Mouse (Mus musculus): ENCODE results near the gene Top2a. TPM values are rescaled to one million over a fixed set of nuclear protein-coding genes. Genes with fewer than 3 reads are reported as not detected.

Gene Top2a
- polyA plus RNA-seq, 2 experiments: 134 to 205 TPM

DNA sequence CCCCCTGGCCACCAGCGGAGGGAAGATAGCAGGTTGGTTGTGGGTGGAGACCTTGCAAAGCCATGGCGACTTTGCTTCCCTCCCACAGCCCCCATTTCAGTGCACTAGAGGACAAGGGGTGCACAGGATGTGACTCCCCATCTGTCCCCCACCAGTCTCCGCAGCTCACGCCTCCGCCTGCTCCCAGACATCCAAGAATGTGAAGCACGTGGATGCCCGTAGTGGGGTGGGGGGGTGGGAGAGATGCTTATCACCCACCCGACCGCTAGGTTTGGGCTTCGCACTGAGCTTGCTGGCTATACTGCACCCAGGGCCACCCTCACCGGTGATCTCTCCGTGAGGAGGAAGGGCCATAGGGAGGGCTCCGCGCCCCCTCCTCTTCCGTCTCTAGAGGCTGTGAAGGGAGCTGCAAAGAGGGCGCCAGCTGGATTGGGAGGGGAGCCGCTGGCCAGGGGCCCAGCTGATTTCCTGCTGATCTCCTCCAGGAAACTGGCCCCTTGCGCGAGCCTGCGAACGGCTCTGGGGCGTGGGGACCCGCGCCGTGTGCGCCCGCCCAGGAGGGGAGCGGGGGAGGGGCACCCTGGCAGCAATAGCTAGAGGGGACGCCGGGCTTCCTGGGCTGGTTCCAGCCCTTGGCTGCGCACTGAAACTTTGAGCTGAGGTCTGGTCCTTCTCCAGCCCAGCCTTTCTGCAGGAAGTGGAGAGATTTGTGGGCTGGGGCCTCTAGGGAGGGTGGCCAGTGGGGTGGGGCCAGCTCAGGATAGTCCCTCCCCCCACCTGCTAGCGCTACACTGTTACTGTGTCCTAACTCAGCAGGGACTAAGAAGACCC is 60.6 kb downstream of the Top2a start:
- Histone ChIP-seq H3K4me3 (replicated peaks; ENCODE audit: low read length) (peak overlapping the region; percentile 67), H3K27me3 (ENCODE audit: control insufficient read depth, insufficient read depth, low read length) (no peaks in the 10 kb centered on the region), H3K9ac (ENCODE audit: low read depth, low read length, severe bottlenecking) (peak overlapping the region; percentile 44; the same call in 1 of the 2 replicates), H3K4me2 (replicated peaks; ENCODE audit: low read depth, low read length, severe bottlenecking) (peak overlapping the region; percentile 96), H3K9me3 (ENCODE audit: control insufficient read depth, low read length) (no peaks in the 10 kb centered on the region), H3K27ac (replicated peaks; ENCODE audit: low read depth, low read length) (peak overlapping the region; percentile 71), H3K4me1 (ENCODE audit: control insufficient read depth, insufficient read depth, low read length) (peaks cover 88% of the 10 kb centered on the region), H3K36me3 (ENCODE audit: control insufficient read depth, insufficient read depth, low read length) (peaks cover 23% of the 10 kb centered on the region)
- no peak for TF ChIP-seq POLR2A (IDR thresholded peaks at IDR 0.05; ENCODE audit: borderline replicate concordance, extremely low read depth, insufficient read depth, insufficient read length)
- WGBS: 2% methylated on average over 30 of the region's 32 CpGs
- DNase-seq (ENCODE audit: low spot score) (peak; percentile 94), ATAC-seq (ENCODE audit: low FRiP score, low read depth) (peak; percentile 72)

DNA sequence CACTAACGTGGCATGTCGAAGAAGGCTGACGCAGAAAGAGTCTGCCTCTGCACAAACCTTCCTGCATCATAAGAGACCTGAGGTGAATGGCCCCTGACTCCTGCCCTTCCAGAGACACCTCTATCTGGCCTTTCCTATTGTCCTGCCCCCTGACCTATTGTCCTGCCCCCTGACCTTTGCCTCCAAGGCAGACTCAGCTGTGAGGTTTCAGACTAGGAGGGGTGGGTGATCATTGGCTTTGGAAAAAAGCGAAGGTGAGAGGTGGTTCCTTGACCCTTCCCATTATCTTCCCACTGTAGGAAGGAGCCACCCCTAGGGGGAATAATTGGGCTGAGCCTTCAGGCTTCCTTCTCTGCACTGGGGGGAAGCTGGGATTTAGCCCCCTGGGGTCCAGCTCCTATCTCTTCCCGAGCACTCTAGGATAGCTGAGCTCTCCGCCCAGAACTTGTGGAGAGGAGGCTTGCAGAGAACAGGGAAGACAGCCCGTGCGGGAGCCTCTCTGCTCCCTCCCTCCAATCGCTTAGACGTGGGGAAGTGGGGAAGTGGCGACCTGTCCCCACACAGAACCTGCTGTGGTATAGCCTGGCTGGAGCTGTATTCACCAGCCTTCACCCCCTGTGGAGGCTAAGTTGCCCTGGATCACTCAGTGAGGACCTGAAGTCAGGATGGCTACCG is 61.4 kb downstream of the Top2a start:
- WGBS: 13% methylated on average over 12 of the region's 12 CpGs
- TF ChIP-seq POLR2A (IDR thresholded peaks at IDR 0.05; ENCODE audit: borderline replicate concordance, extremely low read depth, insufficient read depth, insufficient read length): no peak
- Histone ChIP-seq H3K36me3 (ENCODE audit: control insufficient read depth, insufficient read depth, low read length) (peaks cover 20% of the 10 kb centered on the region), H3K4me2 (replicated peaks; ENCODE audit: low read depth, low read length, severe bottlenecking) (peak overlapping the region; percentile 96), H3K4me3 (replicated peaks; ENCODE audit: low read length) (peak overlapping the region; percentile 67), H3K9me3 (ENCODE audit: control insufficient read depth, low read length) (no peaks in the 10 kb centered on the region), H3K27ac (replicated peaks; ENCODE audit: low read depth, low read length) (peak overlapping the region; percentile 71), H3K27me3 (ENCODE audit: control insufficient read depth, insufficient read depth, low read length) (no peaks in the 10 kb centered on the region), H3K4me1 (ENCODE audit: control insufficient read depth, insufficient read depth, low read length) (peaks cover 79% of the 10 kb centered on the region), H3K9ac (ENCODE audit: low read depth, low read length, severe bottlenecking) (peak overlapping the region; percentile 44; the same call in 1 of the 2 replicates)
- DNase-seq (ENCODE audit: low spot score) (no peak), ATAC-seq (ENCODE audit: low FRiP score, low read depth) (no peak)

- H3K9ac ChIP-seq (ENCODE audit: low read depth, low read length, severe bottlenecking): peak overlapping the region; percentile 69; the same call in 1 of the 2 replicates
- no peak for TF ChIP-seq POLR2A (IDR thresholded peaks at IDR 0.05; ENCODE audit: borderline replicate concordance, extremely low read depth, insufficient read depth, insufficient read length)
- peak overlapping the region; percentile 67 for H3K4me3 ChIP-seq (replicated peaks; ENCODE audit: low read length)
- H3K9me3 ChIP-seq (ENCODE audit: control insufficient read depth, low read length): no peaks in the 10 kb centered on the region
- peaks cover 20% of the 10 kb centered on the region for H3K36me3 ChIP-seq (ENCODE audit: control insufficient read depth, insufficient read depth, low read length)
- DNase-seq (ENCODE audit: low spot score) (no peak), ATAC-seq (ENCODE audit: low FRiP score, low read depth) (no peak)
- H3K27me3 ChIP-seq (ENCODE audit: control insufficient read depth, insufficient read depth, low read length): no peaks in the 10 kb centered on the region
- WGBS: 4% methylated on average over 8 of the region's 8 CpGs
- no peak overlapping the region for H3K27ac ChIP-seq (replicated peaks; ENCODE audit: low read depth, low read length)
- peak overlapping the region; percentile 96 for H3K4me2 ChIP-seq (replicated peaks; ENCODE audit: low read depth, low read length, severe bottlenecking)
- peaks cover 72% of the 10 kb centered on the region for H3K4me1 ChIP-seq (ENCODE audit: control insufficient read depth, insufficient read depth, low read length)
These were observed 62.2 kb downstream of the Top2a start for GRCm38 (mm10) chr11:98961766-98962165.

DNA sequence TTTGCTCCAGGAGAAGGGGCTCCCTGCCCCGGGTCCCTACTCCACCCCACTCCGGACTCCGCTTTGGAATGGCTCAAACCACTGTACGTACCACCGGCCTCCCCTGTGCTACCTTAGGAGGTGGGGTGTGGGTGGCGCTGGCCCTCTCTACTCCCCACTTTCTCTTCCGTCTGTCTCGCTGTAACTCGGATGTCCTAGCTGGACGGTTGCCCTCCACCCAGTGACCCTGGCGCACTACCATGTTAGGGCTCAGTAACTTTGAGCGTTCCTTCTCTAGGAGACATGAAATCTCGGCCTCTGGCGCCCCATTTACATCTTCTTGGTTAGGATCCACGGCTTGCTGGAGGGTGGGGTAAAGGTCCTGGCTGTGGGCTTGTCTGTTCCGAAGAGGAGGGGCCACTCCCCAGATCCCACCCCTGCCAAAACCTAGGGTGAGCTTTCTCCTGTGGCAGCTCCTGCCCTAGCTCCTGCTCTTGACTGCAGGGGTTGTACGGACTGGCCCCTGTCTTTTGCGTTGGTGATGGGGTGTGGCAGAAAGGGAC is 62.9 kb downstream of the Top2a start:
- DNase-seq (ENCODE audit: low spot score): no peak
- Histone ChIP-seq H3K9me3 (ENCODE audit: control insufficient read depth, low read length) (no peaks in the 10 kb centered on the region), H3K9ac (ENCODE audit: low read depth, low read length, severe bottlenecking) (peak overlapping the region; percentile 69), H3K4me2 (replicated peaks; ENCODE audit: low read depth, low read length, severe bottlenecking) (peak overlapping the region; percentile 96), H3K27me3 (ENCODE audit: control insufficient read depth, insufficient read depth, low read length) (no peaks in the 10 kb centered on the region), H3K4me3 (replicated peaks; ENCODE audit: low read length) (peak overlapping the region; percentile 67), H3K27ac (replicated peaks; ENCODE audit: low read depth, low read length) (no peak overlapping the region), H3K4me1 (ENCODE audit: control insufficient read depth, insufficient read depth, low read length) (peaks cover 65% of the 10 kb centered on the region), H3K36me3 (ENCODE audit: control insufficient read depth, insufficient read depth, low read length) (peaks cover 19% of the 10 kb centered on the region)
- WGBS: 4% methylated on average over 17 of the region's 18 CpGs
- ATAC-seq (ENCODE audit: low FRiP score, low read depth): no peak
- TF ChIP-seq POLR2A (IDR thresholded peaks at IDR 0.05; ENCODE audit: borderline replicate concordance, extremely low read depth, insufficient read depth, insufficient read length): no peak

DNA sequence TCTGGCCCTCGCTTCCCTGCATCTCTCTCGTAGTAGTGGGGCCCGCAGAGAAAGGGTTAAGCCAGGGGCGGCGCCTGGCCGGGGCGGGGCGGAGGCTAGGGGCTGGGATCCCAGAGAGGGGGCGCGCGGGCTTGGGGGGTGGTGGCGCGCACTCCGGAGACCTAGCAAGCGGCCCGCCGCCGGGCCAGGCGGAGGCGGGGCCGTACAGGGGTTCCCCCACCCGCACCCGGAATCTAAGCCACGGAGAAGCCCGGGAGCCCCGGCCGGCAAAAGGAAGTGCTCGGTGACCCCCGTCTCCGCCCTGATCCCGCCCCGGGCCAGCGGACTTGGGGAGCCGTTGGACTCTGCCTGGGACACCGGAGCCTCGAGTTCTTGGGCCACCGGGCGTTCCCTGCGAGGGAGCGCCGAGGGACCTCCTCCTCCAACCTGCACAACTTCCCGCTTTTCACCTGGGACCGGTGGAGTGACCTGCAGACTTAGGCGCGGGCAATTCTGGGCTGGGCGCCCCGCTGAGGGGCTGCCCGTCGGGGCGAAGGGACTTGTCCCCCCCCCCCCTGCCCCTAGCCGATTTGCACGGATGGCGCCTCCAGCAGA is 63.6 kb downstream of the Top2a start:
- ATAC-seq (ENCODE audit: low FRiP score, low read depth): peak; percentile 31

More for the DNA sequence above, 63.6 kb downstream of the Top2a start:
- no peak overlapping the region; the same call in none of the 2 replicates for H3K27ac ChIP-seq (replicated peaks; ENCODE audit: low read depth, low read length)
- under 1% methylated on average over 41 of the region's 53 CpGs for WGBS
- H3K9me3 ChIP-seq (ENCODE audit: control insufficient read depth, low read length): no peaks in the 10 kb centered on the region
- TF ChIP-seq POLR2A (IDR thresholded peaks at IDR 0.05; ENCODE audit: borderline replicate concordance, extremely low read depth, insufficient read depth, insufficient read length): no peak
- peaks cover 18% of the 10 kb centered on the region for H3K36me3 ChIP-seq (ENCODE audit: control insufficient read depth, insufficient read depth, low read length)
- peak; percentile 82 for DNase-seq (ENCODE audit: low spot score)
- H3K4me2 ChIP-seq (replicated peaks; ENCODE audit: low read depth, low read length, severe bottlenecking): peak overlapping the region; percentile 96
- H3K27me3 ChIP-seq (ENCODE audit: control insufficient read depth, insufficient read depth, low read length): no peaks in the 10 kb centered on the region
- H3K9ac ChIP-seq (ENCODE audit: low read depth, low read length, severe bottlenecking): peak overlapping the region; percentile 69
- H3K4me1 ChIP-seq (ENCODE audit: control insufficient read depth, insufficient read depth, low read length): peaks cover 63% of the 10 kb centered on the region
- peak overlapping the region; percentile 67 for H3K4me3 ChIP-seq (replicated peaks; ENCODE audit: low read length)
